Mouse (Mus musculus) hindbrain, embryonic 10.5 days (tissue): Measurements from ENCODE around the gene Olfr1270. TPM values are rescaled to one million over a fixed set of nuclear protein-coding genes. Genes with fewer than 3 reads are reported as not detected.
"Not testable (repeated sequence)": the region's sequence is repeated elsewhere in the genome, so short reads cannot be mapped to it uniquely, and the experiment has no call there.

Experiments used
- DNase-seq: peaks from one replicate; pipeline ENCODE4 v3.0.0-alpha.2; 2017; ENCODE audit warnings: low spot score
- H3K27ac ChIP-seq: fragments of 300-500 bp; sonication (generic); 2 replicates; pipeline ENCODE4 v1.5.1; 2016; ENCODE audit warnings: mild to moderate bottlenecking, moderate library complexity
- H3K27me3 ChIP-seq: fragments of 300-500 bp; sonication (generic); 2 replicates; pipeline ENCODE4 v1.6.1; 2016; ENCODE audit warnings: mild to moderate bottlenecking; ENCODE audit not compliant: poor library complexity, insufficient read depth, severe bottlenecking
- H3K36me3 ChIP-seq: fragments of 300-500 bp; sonication (generic); 2 replicates; pipeline ENCODE4 v1.6.1; 2016; ENCODE audit warnings: mild to moderate bottlenecking, moderate library complexity
- H3K4me1 ChIP-seq: fragments of 300-500 bp; sonication (generic); replicated peaks from 2 replicates; pipeline ENCODE4 v1.6.1; 2016; ENCODE audit warnings: mild to moderate bottlenecking
- H3K4me3 ChIP-seq: fragments of 300-500 bp; sonication (generic); 2 replicates; pipeline ENCODE4 v1.5.1; 2016; ENCODE audit warnings: mild to moderate bottlenecking, moderate library complexity
- H3K9me3 ChIP-seq: fragments of 300-500 bp; sonication (generic); 2 replicates; pipeline ENCODE4 v1.6.1; 2016; ENCODE audit warnings: mild to moderate bottlenecking, moderate library complexity
- WGBS: fragments of 180-500 bp; shearing (Covaris S2); methylation state at CpG from one replicate; pipeline ENCODE4 v1.1.7; 2016; 5-methylcytosine and 5-hydroxymethylcytosine counted together
- polyA plus RNA-seq: library from polyadenylated mRNA; unstranded; fragments of >200 nt; fragmentation: Nextera tagmentation; extraction: Ambion mirVana; gene quantifications from 2 replicates; pipeline ENCODE4 v1.2.1, GENCODE M21; 2016

The Olfr1270 gene
- polyA plus RNA-seq = not detected in 2 replicates

DNA sequence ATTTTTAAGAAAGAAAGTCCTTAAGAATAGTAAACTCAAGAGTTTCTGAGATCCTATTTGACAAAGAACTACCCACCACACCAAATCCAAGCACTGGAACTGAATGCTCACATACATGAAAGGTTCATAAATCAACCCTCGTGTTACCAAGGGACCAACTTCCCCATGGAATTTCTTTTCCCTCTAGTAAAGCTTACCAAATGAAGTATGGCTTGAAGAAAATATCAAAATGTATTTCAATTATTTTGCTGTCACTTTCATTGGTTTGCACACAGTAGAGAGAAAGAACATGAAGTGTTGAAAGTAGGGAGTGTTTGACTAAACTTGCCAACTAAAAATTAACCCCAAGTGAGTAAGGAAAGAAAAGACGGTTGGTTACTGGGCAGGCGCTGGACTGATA lies at the start of gene Olfr1270:
TSS of gene Olfr1270 (minus strand) at position 101 of the 400 bp plus-strand sequence.
- Histone ChIP-seq H3K4me3 (no peak within 1 kb of the TSS), H3K27ac (no peak within 1 kb of the TSS), H3K27me3 (no peaks in the 10 kb centered on the region), H3K4me1 (no peaks in the 10 kb centered on the region), H3K36me3 (no peaks in the 10 kb centered on the region), H3K9me3 (no peaks in the 10 kb centered on the region)
- DNase-seq = no peak
- 89% methylated on average over 3 of the region's 3 CpGs for WGBS

DNA sequence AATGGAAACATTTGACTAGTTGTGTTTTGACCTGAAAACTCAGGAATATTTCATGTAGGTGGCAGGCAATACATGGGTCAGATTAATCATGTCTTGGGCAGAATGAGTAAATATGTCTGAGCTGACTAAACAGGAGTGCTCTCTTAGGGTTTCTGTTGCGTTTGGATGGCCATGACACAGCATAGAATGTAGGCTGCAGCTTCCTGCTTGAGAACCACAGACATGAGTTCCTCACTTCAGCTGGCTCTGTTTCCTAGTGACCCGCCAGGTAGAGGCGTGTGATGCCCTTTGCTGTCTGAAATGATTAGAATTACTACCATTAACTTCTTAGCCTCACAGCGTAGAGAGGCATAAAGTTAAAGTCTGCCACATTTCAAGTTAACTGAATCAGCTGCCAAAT lies 46.7 kb upstream of the Olfr1270 start:
- H3K27ac ChIP-seq, H3K27me3 ChIP-seq, H3K36me3 ChIP-seq, DNase-seq, H3K9me3 ChIP-seq, H3K4me3 ChIP-seq, H3K4me1 ChIP-seq: not testable (repeated sequence)
- no CpG with 5 or more reads among the region's 4 CpGs for WGBS

GRCm38 (mm10) chr2:90195285-90195684 lies 42.4 kb upstream of the Olfr1270 start:
- WGBS = no CpG with 5 or more reads among the region's 6 CpGs
- not testable (repeated sequence) for H3K36me3 ChIP-seq, H3K9me3 ChIP-seq, H3K4me1 ChIP-seq, DNase-seq, H3K27ac ChIP-seq, H3K27me3 ChIP-seq, H3K4me3 ChIP-seq

DNA sequence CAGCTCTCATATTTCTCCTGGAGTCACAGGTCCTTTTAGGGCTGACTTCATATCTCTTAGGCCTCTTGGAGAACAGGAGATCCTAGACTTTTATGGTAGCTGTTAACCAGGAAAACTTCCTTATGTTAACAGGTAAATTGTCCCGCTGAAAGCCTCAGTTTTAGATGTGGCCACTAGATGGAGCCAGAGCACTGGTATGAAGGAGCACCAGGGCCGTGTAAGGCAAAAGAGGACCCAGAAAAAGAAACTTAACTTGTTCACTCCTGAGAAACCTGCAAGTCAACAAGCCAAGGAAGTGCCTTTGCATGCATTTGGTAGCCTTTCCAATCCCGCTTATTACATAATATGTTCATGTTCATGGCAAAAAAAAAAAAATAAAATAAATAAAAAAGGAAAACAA lies 41.9 kb upstream of the Olfr1270 start:
- H3K27ac ChIP-seq, DNase-seq, H3K36me3 ChIP-seq, H3K27me3 ChIP-seq, H3K4me1 ChIP-seq, H3K4me3 ChIP-seq, H3K9me3 ChIP-seq: not testable (repeated sequence)
- WGBS = no CpG with 5 or more reads among the region's 3 CpGs

GRCm38 (mm10) chr2:90187082-90187481 lies 34.2 kb upstream of the Olfr1270 start:
- H3K9me3 ChIP-seq, H3K36me3 ChIP-seq: not testable (repeated sequence)
- no CpG with 5 or more reads among the region's 5 CpGs for WGBS

DNA sequence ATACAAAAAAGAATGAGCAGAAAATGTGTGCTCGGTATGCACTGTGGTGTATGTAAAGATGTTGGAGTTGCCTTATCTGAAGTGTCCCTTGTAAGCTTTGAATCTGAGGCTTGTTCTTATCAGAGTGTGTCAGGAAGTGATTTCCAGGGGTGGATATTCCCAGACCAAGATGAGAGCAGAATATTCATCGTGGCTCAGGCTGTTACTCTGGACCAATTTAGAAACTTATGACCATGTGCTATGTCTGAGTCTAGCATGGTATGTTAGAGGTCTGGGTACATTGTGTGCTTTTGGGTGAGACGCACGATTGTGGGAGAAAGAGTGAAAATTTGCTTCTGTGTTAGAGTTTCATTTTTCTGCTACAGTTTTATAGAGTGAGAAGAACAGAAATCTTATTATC lies 33.2 kb upstream of the Olfr1270 start:
- not testable (repeated sequence) for H3K9me3 ChIP-seq, H3K4me1 ChIP-seq, H3K36me3 ChIP-seq, H3K27ac ChIP-seq, H3K27me3 ChIP-seq, H3K4me3 ChIP-seq, DNase-seq
- no CpG with 5 or more reads among the region's 4 CpGs for WGBS

More at GRCm38 (mm10) chr2:90187082-90187481, 34.2 kb upstream of the Olfr1270 start:
- not testable (repeated sequence) for H3K4me3 ChIP-seq, H3K4me1 ChIP-seq, H3K27ac ChIP-seq, DNase-seq, H3K27me3 ChIP-seq

- WGBS = 93% methylated on average over 9 of the region's 9 CpGs
- H3K4me3 ChIP-seq = no peak overlapping the region
- DNase-seq = no peak
These were observed 1.0 kb upstream of the Olfr1270 start for GRCm38 (mm10) chr2:90153916-90154315.

GRCm38 (mm10) chr2:90142196-90142595 lies 10.7 kb downstream of the Olfr1270 start, which contains the start of gene Olfr32:
Gene Olfr32, minus strand, starts transcription at chr2:90142296.
- H3K36me3 ChIP-seq = no peaks in the 10 kb centered on the region
- no peak for DNase-seq
- H3K4me1 ChIP-seq = no peaks in the 10 kb centered on the region
- H3K27me3 ChIP-seq = no peaks in the 10 kb centered on the region
- no peak within 1 kb of the TSS for H3K4me3 ChIP-seq
- H3K9me3 ChIP-seq = no peaks in the 10 kb centered on the region
- H3K27ac ChIP-seq = no peak within 1 kb of the TSS

More at GRCm38 (mm10) chr2:90153916-90154315, 1.0 kb upstream of the Olfr1270 start:
- Histone ChIP-seq H3K27me3 (no peaks in the 10 kb centered on the region), H3K4me1 (no peaks in the 10 kb centered on the region), H3K36me3 (no peaks in the 10 kb centered on the region), H3K9me3 (no peaks in the 10 kb centered on the region), H3K27ac (no peak overlapping the region)

GRCm38 (mm10) chr2:90121312-90121711 lies 31.6 kb downstream of the Olfr1270 start, which contains the start of gene Olfr1269:
Gene Olfr1269, minus strand, starts transcription at chr2:90121412.
- Histone ChIP-seq H3K27me3 (no peaks in the 10 kb centered on the region), H3K9me3 (no peaks in the 10 kb centered on the region), H3K4me1 (no peaks in the 10 kb centered on the region), H3K4me3 (no peak within 1 kb of the TSS), H3K27ac (no peak within 1 kb of the TSS), H3K36me3 (no peaks in the 10 kb centered on the region)
- 87% methylated on average over 1 of the region's 1 CpGs for WGBS
- no peak for DNase-seq

Other genes starting within 250 kb of the Olfr1270 start
- not detected in 2 replicates for gene Olfr1258, start 225.8 kb downstream of the Olfr1270 start, polyA plus RNA-seq
- gene Olfr1259, start 204.4 kb downstream of the Olfr1270 start, polyA plus RNA-seq = not detected in 2 replicates
- not detected in 2 replicates for gene Olfr1260, start 178.8 kb downstream of the Olfr1270 start, polyA plus RNA-seq
- gene Olfr1261, start 161.9 kb downstream of the Olfr1270 start, polyA plus RNA-seq = not detected in 2 replicates
- gene Olfr1262, start 152.9 kb downstream of the Olfr1270 start, polyA plus RNA-seq = not detected in 2 replicates
- gene Olfr1263, start 141.0 kb downstream of the Olfr1270 start, polyA plus RNA-seq = not detected in 2 replicates
- not detected in 2 replicates for gene Olfr1264, start 127.5 kb downstream of the Olfr1270 start, polyA plus RNA-seq
- gene Olfr1265, start 117.8 kb downstream of the Olfr1270 start, polyA plus RNA-seq = not detected in 2 replicates
- gene Olfr140, start 89.5 kb downstream of the Olfr1270 start, polyA plus RNA-seq = not detected in 2 replicates
- gene Olfr1269, start 31.7 kb downstream of the Olfr1270 start, polyA plus RNA-seq = not detected in 2 replicates
- not detected in 2 replicates for gene Olfr32, start 10.8 kb downstream of the Olfr1270 start, polyA plus RNA-seq
- gene Olfr1506, start 71.4 kb upstream of the Olfr1270 start, polyA plus RNA-seq = not detected in 2 replicates
- gene Olfr142, start 104.5 kb upstream of the Olfr1270 start, polyA plus RNA-seq = not detected in 2 replicates
- gene Olfr1271, start 117.9 kb upstream of the Olfr1270 start, polyA plus RNA-seq = not detected in 2 replicates
- not detected in 2 replicates for gene Olfr1272, start 139.8 kb upstream of the Olfr1270 start, polyA plus RNA-seq
- not detected in 2 replicates for gene Gm13769, start 169.1 kb upstream of the Olfr1270 start, polyA plus RNA-seq
- gene Olfr1274-ps, start 245.6 kb upstream of the Olfr1270 start, polyA plus RNA-seq = not detected in 2 replicates